Mouse (Mus musculus): Measurements from ENCODE around the gene Bicd2.

DNA sequence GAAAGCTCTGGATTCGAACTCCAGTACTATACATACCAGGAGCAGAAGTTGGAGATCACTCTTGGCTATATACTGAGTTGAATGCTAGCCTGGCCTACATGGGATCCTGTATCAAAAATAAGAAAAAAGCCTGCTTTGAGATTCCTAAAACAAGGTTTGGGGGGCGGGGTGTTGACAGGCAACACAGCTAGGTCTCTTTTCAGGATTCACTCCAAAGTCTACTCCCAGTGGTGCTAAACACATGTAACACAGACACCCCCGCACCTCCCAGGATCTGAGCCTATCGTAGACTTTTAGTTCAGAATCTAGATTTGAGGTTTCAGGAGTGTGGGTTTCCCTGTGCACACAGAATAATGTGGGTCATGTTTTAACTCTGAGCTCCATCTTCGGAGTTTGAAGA, 18.6 kb upstream of the Bicd2 start:
- no peak for TF ChIP-seq POLR2A (IDR thresholded peaks at IDR 0.05; ENCODE audit: borderline replicate concordance, extremely low read depth, insufficient read depth, insufficient read length, poor library complexity, severe bottlenecking)
- TF ChIP-seq CTCF (IDR thresholded peaks at IDR 0.05; ENCODE audit: borderline replicate concordance, extremely low read depth, insufficient read depth, insufficient read length), result no peak

All from brain, embryonic 14.5 days (tissue).